Mouse (Mus musculus): ENCODE measurements around the gene St6galnac3. TPM values are rescaled to one million over a fixed set of nuclear protein-coding genes. Genes with fewer than 3 reads are reported as not detected.

Gene St6galnac3
- polyA plus RNA-seq, 1 experiment from 2014 or later = 41.4 TPM

DNA sequence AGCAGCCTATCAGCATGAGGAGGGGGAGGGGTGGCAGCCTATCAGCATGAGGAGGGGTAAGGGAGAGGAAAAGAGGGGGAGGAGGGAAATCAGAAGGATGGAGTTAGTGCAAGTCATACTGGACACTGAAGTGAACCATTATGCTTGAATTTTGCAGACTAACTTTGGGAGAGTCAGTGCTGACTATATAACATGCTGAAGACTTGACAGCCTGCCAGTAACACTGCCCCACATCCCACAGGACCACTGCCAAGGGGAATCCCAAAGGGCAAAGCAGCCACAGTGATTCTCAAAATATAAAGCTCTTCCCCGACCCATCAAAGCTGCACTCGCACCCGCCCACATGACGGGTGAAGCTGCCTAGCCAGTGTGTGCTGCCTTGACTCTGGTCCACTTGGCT is 157.5 kb downstream of the St6galnac3 start:
- Histone ChIP-seq H3K9ac (ENCODE audit: low read length) (no peak overlapping the region), H3K4me2 (ENCODE audit: low read depth) (no peak overlapping the region), H3K27ac (ENCODE audit: low read depth, low read length) (no peak overlapping the region), H3K4me1 (ENCODE audit: control insufficient read depth, insufficient read depth, low read length) (no peaks in the 10 kb centered on the region), H3K9me3 (ENCODE audit: control insufficient read depth, low read length) (no peaks in the 10 kb centered on the region), H3K4me3 (ENCODE audit: low read depth, low read length) (no peak overlapping the region), H3K27me3 (ENCODE audit: control insufficient read depth, insufficient read depth, low read length) (no peaks in the 10 kb centered on the region), H3K36me3 (ENCODE audit: control insufficient read depth, insufficient read depth, low read length) (no peaks in the 10 kb centered on the region)
- ATAC-seq (ENCODE audit: insufficient read depth, low FRiP score, low TSS enrichment) (no peak), DNase-seq (ENCODE audit: low spot score) (no peak)
- 87% methylated on average over 4 of the region's 4 CpGs for WGBS

GRCm38 (mm10) chr3:153566100-153566499 is 158.9 kb downstream of the St6galnac3 start:
- no peak overlapping the region for H3K27ac ChIP-seq (ENCODE audit: low read depth, low read length)
- H3K4me3 ChIP-seq (ENCODE audit: low read depth, low read length) = no peak overlapping the region
- H3K9me3 ChIP-seq (ENCODE audit: control insufficient read depth, low read length) = no peaks in the 10 kb centered on the region
- no peak overlapping the region for H3K9ac ChIP-seq (ENCODE audit: low read length)
- no peaks in the 10 kb centered on the region for H3K27me3 ChIP-seq (ENCODE audit: control insufficient read depth, insufficient read depth, low read length)
- 89% methylated on average over 2 of the region's 2 CpGs for WGBS
- H3K4me2 ChIP-seq (ENCODE audit: low read depth) = no peak overlapping the region
- no peak for ATAC-seq (ENCODE audit: insufficient read depth, low FRiP score, low TSS enrichment)
- H3K36me3 ChIP-seq (ENCODE audit: control insufficient read depth, insufficient read depth, low read length) = no peaks in the 10 kb centered on the region
- no peak for DNase-seq (ENCODE audit: low spot score)
- H3K4me1 ChIP-seq (ENCODE audit: control insufficient read depth, insufficient read depth, low read length) = no peaks in the 10 kb centered on the region

GRCm38 (mm10) chr3:153560897-153561296 is 164.1 kb downstream of the St6galnac3 start:
- no peak overlapping the region for H3K27ac ChIP-seq (ENCODE audit: low read depth, low read length)
- no peaks in the 10 kb centered on the region for H3K4me1 ChIP-seq (ENCODE audit: control insufficient read depth, insufficient read depth, low read length)
- WGBS = 91% methylated on average over 6 of the region's 6 CpGs
- H3K4me3 ChIP-seq (ENCODE audit: low read depth, low read length) = no peak overlapping the region
- ATAC-seq (ENCODE audit: insufficient read depth, low FRiP score, low TSS enrichment) (no peak), DNase-seq (ENCODE audit: low spot score) (no peak)
- H3K9me3 ChIP-seq (ENCODE audit: control insufficient read depth, low read length) = no peaks in the 10 kb centered on the region
- H3K27me3 ChIP-seq (ENCODE audit: control insufficient read depth, insufficient read depth, low read length) = no peaks in the 10 kb centered on the region
- no peaks in the 10 kb centered on the region for H3K36me3 ChIP-seq (ENCODE audit: control insufficient read depth, insufficient read depth, low read length)
- no peak overlapping the region for H3K4me2 ChIP-seq (ENCODE audit: low read depth)
- no peak overlapping the region for H3K9ac ChIP-seq (ENCODE audit: low read length)

DNA sequence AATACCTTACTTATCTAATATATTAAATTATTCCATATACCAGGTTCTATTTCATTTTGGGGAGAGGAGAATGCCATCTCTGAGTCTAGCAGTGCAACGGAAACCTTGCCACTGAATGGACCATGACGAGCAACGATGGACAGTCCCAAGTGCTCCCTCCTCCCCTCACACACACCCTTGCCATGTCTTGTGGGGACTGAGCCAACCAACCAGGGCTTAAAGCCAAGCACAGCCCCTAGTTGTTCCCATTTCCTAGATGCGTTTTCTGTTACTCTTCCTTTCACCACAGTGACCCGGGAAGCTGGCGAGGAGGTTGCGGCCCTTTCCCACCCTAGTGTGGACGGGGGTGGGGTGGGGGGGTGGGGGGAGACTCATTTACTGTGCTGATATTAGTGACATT is 165.4 kb downstream of the St6galnac3 start:
- 93% methylated on average over 8 of the region's 8 CpGs for WGBS
- H3K4me2 ChIP-seq (ENCODE audit: low read depth) = no peak overlapping the region
- H3K9ac ChIP-seq (ENCODE audit: low read length) = no peak overlapping the region
- H3K36me3 ChIP-seq (ENCODE audit: control insufficient read depth, insufficient read depth, low read length) = no peaks in the 10 kb centered on the region
- H3K4me1 ChIP-seq (ENCODE audit: control insufficient read depth, insufficient read depth, low read length) = no peaks in the 10 kb centered on the region
- DNase-seq (ENCODE audit: low spot score) (no peak), ATAC-seq (ENCODE audit: insufficient read depth, low FRiP score, low TSS enrichment) (no peak)
- H3K4me3 ChIP-seq (ENCODE audit: low read depth, low read length) = no peak overlapping the region
- no peaks in the 10 kb centered on the region for H3K27me3 ChIP-seq (ENCODE audit: control insufficient read depth, insufficient read depth, low read length)
- H3K9me3 ChIP-seq (ENCODE audit: control insufficient read depth, low read length) = no peaks in the 10 kb centered on the region
- no peak overlapping the region for H3K27ac ChIP-seq (ENCODE audit: low read depth, low read length)

- 86% methylated on average over 11 of the region's 11 CpGs for WGBS
- ATAC-seq (ENCODE audit: insufficient read depth, low FRiP score, low TSS enrichment) = no peak
- Histone ChIP-seq H3K36me3 (ENCODE audit: control insufficient read depth, insufficient read depth, low read length) (no peaks in the 10 kb centered on the region), H3K4me3 (ENCODE audit: low read depth, low read length) (no peak overlapping the region), H3K9me3 (ENCODE audit: control insufficient read depth, low read length) (no peaks in the 10 kb centered on the region), H3K4me1 (ENCODE audit: control insufficient read depth, insufficient read depth, low read length) (no peaks in the 10 kb centered on the region), H3K9ac (ENCODE audit: low read length) (no peak overlapping the region), H3K27ac (ENCODE audit: low read depth, low read length) (no peak overlapping the region), H3K27me3 (ENCODE audit: control insufficient read depth, insufficient read depth, low read length) (no peaks in the 10 kb centered on the region), H3K4me2 (ENCODE audit: low read depth) (no peak overlapping the region)
- DNase-seq (ENCODE audit: low spot score) = no peak
These were observed 168.4 kb downstream of the St6galnac3 start for GRCm38 (mm10) chr3:153556621-153557020.

DNA sequence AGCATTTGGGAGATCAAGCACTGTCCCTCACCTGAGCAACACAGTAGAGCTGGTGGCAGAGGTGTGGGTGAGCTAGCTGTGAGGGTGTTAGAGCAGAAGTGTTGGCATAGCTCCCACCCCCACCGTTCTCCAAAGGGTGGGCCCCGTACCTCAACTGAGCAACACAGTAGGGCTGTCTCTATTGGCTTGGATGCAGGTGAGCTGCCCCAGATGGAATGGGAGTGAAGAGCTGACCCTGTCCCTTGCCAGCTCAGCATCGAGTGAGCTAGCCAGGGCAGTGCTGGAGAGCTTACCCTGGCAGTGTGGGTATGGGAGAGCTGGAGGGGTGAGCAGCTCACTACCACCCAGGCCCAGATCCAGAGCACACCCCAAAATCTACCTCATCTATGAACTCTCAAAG is 171.3 kb downstream of the St6galnac3 start:
- no peak overlapping the region for H3K4me3 ChIP-seq (ENCODE audit: low read depth, low read length)
- H3K4me2 ChIP-seq (ENCODE audit: low read depth) = no peak overlapping the region
- WGBS = 92% methylated on average over 3 of the region's 3 CpGs
- DNase-seq (ENCODE audit: low spot score) (no peak), ATAC-seq (ENCODE audit: insufficient read depth, low FRiP score, low TSS enrichment) (no peak)
- H3K9me3 ChIP-seq (ENCODE audit: control insufficient read depth, low read length) = no peaks in the 10 kb centered on the region
- H3K4me1 ChIP-seq (ENCODE audit: control insufficient read depth, insufficient read depth, low read length) = no peaks in the 10 kb centered on the region
- no peak overlapping the region for H3K9ac ChIP-seq (ENCODE audit: low read length)
- H3K27me3 ChIP-seq (ENCODE audit: control insufficient read depth, insufficient read depth, low read length) = no peaks in the 10 kb centered on the region
- H3K36me3 ChIP-seq (ENCODE audit: control insufficient read depth, insufficient read depth, low read length) = no peaks in the 10 kb centered on the region
- no peak overlapping the region for H3K27ac ChIP-seq (ENCODE audit: low read depth, low read length)

DNA sequence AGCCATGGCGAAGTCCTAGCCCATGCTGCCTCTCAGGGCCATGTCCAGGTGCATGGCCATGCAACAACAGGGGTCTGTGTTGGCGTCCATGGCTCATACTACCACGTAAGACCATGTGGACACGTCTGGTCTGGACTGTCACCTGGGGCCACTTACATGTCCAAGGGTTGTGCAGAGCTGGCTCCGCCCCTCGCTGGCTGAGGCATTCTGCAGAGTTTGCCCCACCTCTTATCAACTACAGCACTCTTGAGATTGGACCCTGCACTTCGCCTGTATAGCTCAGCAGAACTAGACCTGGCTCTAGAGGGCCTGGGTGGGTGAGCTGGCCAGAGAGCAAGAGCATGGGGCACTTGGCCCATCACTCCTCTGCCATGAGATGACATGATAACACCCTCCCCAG is 171.7 kb downstream of the St6galnac3 start:
- no peak overlapping the region for H3K27ac ChIP-seq (ENCODE audit: low read depth, low read length)
- no peaks in the 10 kb centered on the region for H3K9me3 ChIP-seq (ENCODE audit: control insufficient read depth, low read length)
- DNase-seq (ENCODE audit: low spot score) = no peak
- no peak for ATAC-seq (ENCODE audit: insufficient read depth, low FRiP score, low TSS enrichment)
- no peaks in the 10 kb centered on the region for H3K36me3 ChIP-seq (ENCODE audit: control insufficient read depth, insufficient read depth, low read length)
- no peaks in the 10 kb centered on the region for H3K4me1 ChIP-seq (ENCODE audit: control insufficient read depth, insufficient read depth, low read length)
- H3K4me2 ChIP-seq (ENCODE audit: low read depth) = no peak overlapping the region
- H3K27me3 ChIP-seq (ENCODE audit: control insufficient read depth, insufficient read depth, low read length) = no peaks in the 10 kb centered on the region
- no peak overlapping the region for H3K9ac ChIP-seq (ENCODE audit: low read length)
- H3K4me3 ChIP-seq (ENCODE audit: low read depth, low read length) = no peak overlapping the region
- 91% methylated on average over 7 of the region's 7 CpGs for WGBS

DNA sequence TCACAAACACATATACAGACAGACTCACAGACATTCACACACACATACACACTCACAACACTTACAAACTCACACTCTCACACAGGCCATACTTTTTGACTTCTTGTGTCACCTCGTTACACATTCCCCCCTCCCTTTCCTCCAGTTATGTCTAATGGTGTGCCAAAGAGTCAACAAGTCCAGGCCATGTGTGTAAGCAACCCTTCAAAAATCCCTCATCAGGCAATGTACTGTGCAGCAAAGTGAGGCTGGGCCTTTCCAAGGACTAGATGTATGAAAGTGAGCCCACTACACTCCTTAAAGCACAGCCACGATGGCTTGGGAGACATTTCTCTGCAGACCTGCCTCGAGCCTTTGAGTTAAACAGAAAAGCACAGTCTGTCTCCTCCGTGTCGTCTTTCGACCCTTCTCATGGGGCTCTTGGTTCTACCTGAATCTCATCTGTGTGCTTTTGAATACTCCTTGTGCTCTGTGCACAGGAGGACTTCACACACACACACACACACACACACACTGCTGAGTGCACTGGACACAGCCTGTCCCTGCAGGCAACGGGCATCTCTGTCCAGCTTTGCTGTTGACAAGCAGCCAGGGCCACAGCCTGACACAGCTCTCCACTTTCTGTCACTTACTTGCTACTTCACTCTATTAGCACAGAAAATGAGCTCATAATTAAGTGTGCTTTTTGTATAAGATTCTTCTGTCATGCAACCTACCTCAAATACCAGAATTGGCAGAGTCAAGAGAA is 177.9 kb downstream of the St6galnac3 start:
- no peak overlapping the region for H3K4me2 ChIP-seq (ENCODE audit: low read depth)
- no peaks in the 10 kb centered on the region for H3K36me3 ChIP-seq (ENCODE audit: control insufficient read depth, insufficient read depth, low read length)
- no peak overlapping the region for H3K27ac ChIP-seq (ENCODE audit: low read depth, low read length)
- H3K9me3 ChIP-seq (ENCODE audit: control insufficient read depth, low read length) = no peaks in the 10 kb centered on the region
- 84% methylated on average over 7 of the region's 7 CpGs for WGBS
- no peak for ATAC-seq (ENCODE audit: insufficient read depth, low FRiP score, low TSS enrichment)
- no peaks in the 10 kb centered on the region for H3K27me3 ChIP-seq (ENCODE audit: control insufficient read depth, insufficient read depth, low read length)
- no peak overlapping the region for H3K9ac ChIP-seq (ENCODE audit: low read length)
- DNase-seq (ENCODE audit: low spot score) = no peak
- no peak overlapping the region for H3K4me3 ChIP-seq (ENCODE audit: low read depth, low read length)
- no peaks in the 10 kb centered on the region for H3K4me1 ChIP-seq (ENCODE audit: control insufficient read depth, insufficient read depth, low read length)

- no peak overlapping the region for H3K27ac ChIP-seq (ENCODE audit: low read depth, low read length)
- no peaks in the 10 kb centered on the region for H3K4me1 ChIP-seq (ENCODE audit: control insufficient read depth, insufficient read depth, low read length)
- ATAC-seq (ENCODE audit: insufficient read depth, low FRiP score, low TSS enrichment) = no peak
- 98% methylated on average over 14 of the region's 14 CpGs for WGBS
- no peak for DNase-seq (ENCODE audit: low spot score)
- H3K27me3 ChIP-seq (ENCODE audit: control insufficient read depth, insufficient read depth, low read length) = no peaks in the 10 kb centered on the region
- no peak overlapping the region for H3K4me2 ChIP-seq (ENCODE audit: low read depth)
- H3K36me3 ChIP-seq (ENCODE audit: control insufficient read depth, insufficient read depth, low read length) = no peaks in the 10 kb centered on the region
- no peak overlapping the region for H3K4me3 ChIP-seq (ENCODE audit: low read depth, low read length)
- H3K9ac ChIP-seq (ENCODE audit: low read length) = no peak overlapping the region
- H3K9me3 ChIP-seq (ENCODE audit: control insufficient read depth, low read length) = no peaks in the 10 kb centered on the region
These were observed 185.1 kb downstream of the St6galnac3 start for GRCm38 (mm10) chr3:153539851-153540250.
